Mouse (Mus musculus) intestine, embryonic 14.5 days (tissue): ENCODE measurements around the gene Bnip1. TPM values are rescaled to one million over a fixed set of nuclear protein-coding genes. Genes with fewer than 3 reads are reported as not detected.

Experiments
- ATAC-seq: fragments of 200-750 bp; cut with Nextera tagmentation; replicated peaks from 2 replicates; pipeline ENCODE4 v1.8.0; 2017; ENCODE audit warnings: low read depth, moderate number of reproducible peaks, moderate TSS enrichment, moderate library complexity; ENCODE audit not compliant: low FRiP score, low TSS enrichment
- DNase-seq: peaks from one replicate; pipeline ENCODE4 v3.0.0-alpha.2; 2018; ENCODE audit warnings: low spot score
- H3K27ac ChIP-seq: fragments of 300-500 bp; sonication (generic); 2 replicates; pipeline ENCODE4 v1.5.1; 2014; ENCODE audit warnings: low read depth, mild to moderate bottlenecking, control low read depth
- H3K27me3 ChIP-seq: fragments of 300-500 bp; sonication (generic); replicated peaks from 2 replicates; pipeline ENCODE4 v1.6.1; 2014; ENCODE audit warnings: low read length, control low read depth; ENCODE audit not compliant: control insufficient read depth, insufficient read depth
- H3K36me3 ChIP-seq: fragments of 300-500 bp; sonication (generic); 2 replicates; pipeline ENCODE4 v1.6.1; 2014; ENCODE audit warnings: low read length, control low read depth; ENCODE audit not compliant: control insufficient read depth, insufficient read depth
- H3K4me1 ChIP-seq: fragments of 300-500 bp; sonication (generic); replicated peaks from 2 replicates; pipeline ENCODE4 v1.6.1; 2014; ENCODE audit warnings: low read length, control low read depth, mixed read lengths; ENCODE audit not compliant: control insufficient read depth, insufficient read depth
- H3K4me2 ChIP-seq: fragments of 300-500 bp; sonication (generic); 2 replicates; pipeline ENCODE4 v1.6.1; 2014; ENCODE audit warnings: low read length
- H3K4me3 ChIP-seq: fragments of 300-500 bp; sonication (generic); 2 replicates; pipeline ENCODE4 v1.5.1; 2014; ENCODE audit warnings: low read depth, low read length, control low read depth, mixed read lengths
- H3K9ac ChIP-seq: fragments of 300-500 bp; sonication (generic); 2 replicates; pipeline ENCODE4 v1.6.1; 2014; ENCODE audit warnings: mild to moderate bottlenecking, low read length
- H3K9me3 ChIP-seq: fragments of 300-500 bp; sonication (generic); 2 replicates; pipeline ENCODE4 v1.6.1; 2016; ENCODE audit warnings: low read length, control low read depth; ENCODE audit not compliant: control insufficient read depth
- WGBS: fragments of 180-500 bp; shearing (Covaris S2); extraction: QIAGEN DNeasy Blood & Tissue Kit; methylation state at CpG from one replicate; pipeline ENCODE4 v1.1.7; 2014; 5-methylcytosine and 5-hydroxymethylcytosine counted together
- polyA plus RNA-seq: library from polyadenylated mRNA; unstranded; fragments of >200 nt; fragmentation: Nextera tagmentation; extraction: Ambion mirVana; gene quantifications from 2 replicates; pipeline ENCODE4 v1.2.1, GENCODE M21; 2014

Bnip1 gene
- polyA plus RNA-seq, 1 experiment from 2014 or later: 44.3 TPM

DNA sequence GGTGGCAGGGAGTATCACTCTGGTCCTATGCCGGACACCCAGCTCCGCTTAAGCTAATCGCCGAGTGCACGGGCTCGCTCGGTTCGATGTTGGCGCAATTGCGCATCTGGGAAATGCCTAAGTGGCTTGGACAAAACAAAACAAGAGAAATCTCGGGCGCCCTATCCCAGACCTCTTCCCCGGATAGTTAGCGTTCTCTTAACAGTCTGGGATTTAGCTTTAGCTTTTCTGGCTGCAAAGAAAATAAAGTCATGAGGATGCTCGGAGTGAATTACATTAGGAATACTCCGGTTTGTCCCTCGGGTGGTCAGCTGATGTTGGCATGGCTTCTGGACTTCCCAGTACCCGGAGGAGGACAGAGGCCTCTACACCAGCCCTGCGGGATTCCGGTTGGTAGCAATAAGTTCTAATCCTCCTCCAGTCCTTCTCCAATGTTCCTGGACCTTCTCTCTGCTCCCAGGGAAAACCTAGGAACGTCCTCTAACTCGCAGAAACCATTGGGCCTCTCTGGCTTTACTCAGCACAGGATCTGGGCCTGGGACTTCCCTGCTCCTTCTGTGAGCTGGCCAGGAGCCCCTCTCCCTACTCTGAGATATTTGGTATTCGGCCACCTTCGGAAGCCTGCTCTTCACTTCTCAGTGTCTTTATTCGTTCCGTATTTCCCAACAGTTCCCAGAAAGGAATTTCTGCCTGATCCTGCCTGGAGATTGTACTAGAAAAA lies 59.0 kb downstream of the Bnip1 start:
- no peak for DNase-seq
- Histone ChIP-seq H3K27me3 (peaks cover 100% of the 10 kb centered on the region), H3K4me3 (0 out of 2 replicates have a peak overlapping the region, but pooled peaks have one; percentile 12), H3K36me3 (no peaks in the 10 kb centered on the region), H3K9me3 (no peaks in the 10 kb centered on the region), H3K4me1 (no peaks in the 10 kb centered on the region), H3K27ac (no peak overlapping the region), H3K4me2 (no peak overlapping the region), H3K9ac (no peak overlapping the region)
- ATAC-seq: no peak
- 4% methylated on average over 26 of the region's 26 CpGs for WGBS

DNA sequence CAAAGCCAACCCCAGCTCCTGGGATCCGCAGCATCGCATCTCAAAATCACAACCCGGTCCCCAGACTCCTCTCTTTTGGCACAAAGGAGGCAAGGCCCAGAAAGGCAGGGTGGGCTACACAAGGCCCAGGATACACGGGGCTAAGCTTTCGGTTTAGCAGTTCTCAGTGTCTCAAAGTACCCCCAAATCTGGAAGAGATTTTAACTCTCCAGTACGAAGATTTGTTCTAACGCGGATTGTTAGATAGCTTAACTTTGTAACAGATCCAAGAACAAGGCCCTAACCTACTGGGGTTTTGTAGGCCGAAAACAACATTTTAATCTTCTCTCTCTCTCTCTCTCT lies 59.5 kb downstream of the Bnip1 start:
- H3K9ac ChIP-seq: no peak overlapping the region
- H3K4me2 ChIP-seq: no peak overlapping the region
- ATAC-seq (no peak), DNase-seq (no peak)
- WGBS: 8% methylated on average over 9 of the region's 9 CpGs
- H3K9me3 ChIP-seq: no peaks in the 10 kb centered on the region
- H3K27me3 ChIP-seq: peaks cover 100% of the 10 kb centered on the region
- no peaks in the 10 kb centered on the region for H3K4me1 ChIP-seq
- no peaks in the 10 kb centered on the region for H3K36me3 ChIP-seq
- H3K4me3 ChIP-seq: no peak overlapping the region
- H3K27ac ChIP-seq: no peak overlapping the region

DNA sequence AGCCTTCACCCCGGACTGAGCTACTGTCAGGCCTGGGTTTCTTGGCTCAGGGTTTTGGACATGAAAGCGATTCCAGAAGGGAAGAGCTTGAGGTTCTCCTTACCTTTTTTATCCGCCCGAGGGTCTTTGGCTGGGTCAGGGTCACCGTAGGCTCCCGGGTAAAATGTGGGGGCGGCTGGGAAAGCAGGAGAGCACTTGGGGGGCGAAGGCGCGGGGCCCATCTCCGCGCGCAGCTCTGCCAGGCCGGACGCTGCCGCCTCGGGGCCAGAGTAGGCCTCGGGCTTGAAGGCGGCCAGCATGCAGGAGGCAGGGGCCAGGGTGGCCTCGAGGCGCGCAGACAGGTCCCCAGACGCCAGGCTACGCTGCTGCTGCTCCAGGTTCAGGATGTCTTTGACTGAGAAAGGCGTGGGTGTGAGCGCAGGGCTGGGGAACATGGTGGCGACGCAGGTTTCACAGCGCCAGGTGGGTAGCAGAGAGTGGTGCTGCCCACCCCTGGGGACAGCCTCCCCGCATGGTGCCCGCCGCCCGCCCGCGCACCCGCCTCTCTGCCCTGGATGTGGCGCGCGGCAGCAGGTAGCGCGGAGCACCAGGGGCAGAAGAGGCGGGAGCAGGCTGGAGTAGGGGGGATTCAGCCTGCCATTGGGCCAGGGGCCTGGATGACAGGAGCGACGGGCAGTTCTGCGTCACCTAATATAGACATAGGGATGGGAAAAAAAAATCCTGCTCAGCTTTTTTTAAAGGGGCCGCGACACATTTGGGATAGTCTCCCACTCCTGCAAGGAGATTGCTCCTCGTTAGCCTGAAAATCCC lies 60.3 kb downstream of the Bnip1 start:
- no peak overlapping the region for H3K4me2 ChIP-seq
- WGBS: under 1% methylated on average over 48 of the region's 48 CpGs
- peaks cover 100% of the 10 kb centered on the region for H3K27me3 ChIP-seq
- H3K9ac ChIP-seq: no peak overlapping the region
- DNase-seq (no peak), ATAC-seq (no peak)
- H3K9me3 ChIP-seq: no peaks in the 10 kb centered on the region
- no peaks in the 10 kb centered on the region for H3K36me3 ChIP-seq
- H3K4me1 ChIP-seq: no peaks in the 10 kb centered on the region
- H3K27ac ChIP-seq: no peak overlapping the region
- H3K4me3 ChIP-seq: no peak overlapping the region

DNA sequence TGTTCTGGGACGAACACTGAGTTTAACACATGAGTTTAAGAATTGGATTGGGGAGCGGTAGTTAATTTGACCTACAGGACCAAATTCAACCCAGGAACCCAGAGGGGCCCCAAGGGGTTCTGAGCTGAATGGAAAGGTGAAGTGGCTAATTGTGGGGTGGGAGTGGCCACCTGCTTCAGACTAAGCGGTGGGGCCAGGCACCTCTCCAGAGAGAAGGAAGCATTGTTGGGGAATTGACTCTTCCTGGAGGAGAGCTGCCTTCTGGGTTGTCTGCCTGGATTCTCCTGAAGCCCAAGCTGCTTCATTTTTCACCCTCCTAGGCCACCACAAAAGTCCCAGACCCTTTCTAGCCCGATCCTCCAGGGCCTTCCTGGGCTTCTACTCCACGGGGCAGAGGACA lies 61.1 kb downstream of the Bnip1 start:
- 1% methylated on average over 5 of the region's 5 CpGs for whole genome bisulfite sequencing
- H3K27ac ChIP-seq: no peak overlapping the region

More for the DNA sequence above, 61.1 kb downstream of the Bnip1 start:
- no peak for DNase-seq
- Histone ChIP-seq H3K4me1 (no peaks in the 10 kb centered on the region), H3K27me3 (peaks cover 99% of the 10 kb centered on the region), H3K4me2 (no peak overlapping the region), H3K9me3 (no peaks in the 10 kb centered on the region), H3K36me3 (no peaks in the 10 kb centered on the region), H3K9ac (no peak overlapping the region), H3K4me3 (no peak overlapping the region)
- no peak for ATAC-seq

Other genes with a start within 250 kb of the Bnip1 start
- 135 and 136 TPM in 2 replicates for gene Ergic1, start 219.6 kb upstream of the Bnip1 start, polyA plus RNA-seq
- 14.5 and 17.0 TPM in 2 replicates for gene Dusp1, start 218.9 kb upstream of the Bnip1 start, polyA plus RNA-seq
- gene Atp6v0e, start 117.8 kb upstream of the Bnip1 start, polyA plus RNA-seq: 216 and 217 TPM in 2 replicates
- gene Crebrf, start 65.4 kb upstream of the Bnip1 start, polyA plus RNA-seq: 8.1 and 8.5 TPM in 2 replicates
- gene Nkx2-5, start 63.9 kb downstream of the Bnip1 start, polyA plus RNA-seq: 0.11 TPM in 1 of 2 replicates, not detected in the other
- gene Kifc5b, start 136.0 kb downstream of the Bnip1 start, polyA plus RNA-seq: 5.2 and 8.1 TPM in 2 replicates
- gene Phf1, start 152.0 kb downstream of the Bnip1 start, polyA plus RNA-seq: 6.0 and 6.4 TPM in 2 replicates
- gene Cuta, start 158.5 kb downstream of the Bnip1 start, polyA plus RNA-seq: 195 and 197 TPM in 2 replicates
- gene Syngap1, start 160.2 kb downstream of the Bnip1 start, polyA plus RNA-seq: 2.2 and 2.4 TPM in 2 replicates
- 9.8 and 12.8 TPM in 2 replicates for gene Zbtb9, start 192.1 kb downstream of the Bnip1 start, polyA plus RNA-seq
- gene Bak1, start 247.9 kb downstream of the Bnip1 start, polyA plus RNA-seq: 10.1 and 11.2 TPM in 2 replicates